Mouse (Mus musculus): Measurements from ENCODE around the gene Foxred2.

- no peak for TF ChIP-seq ZC3H11A (IDR thresholded peaks at IDR 0.05; ENCODE audit: low read depth, low read length)
- TF ChIP-seq POLR2A (IDR thresholded peaks at IDR 0.05; ENCODE audit: control insufficient read depth in 1 of 2, insufficient read depth in 1 of 2, low read depth in 1 of 2, low read length in 2 of 2, poor library complexity in 1 of 2), result no peak
- no peak for TF ChIP-seq EP300 (IDR thresholded peaks at IDR 0.05; ENCODE audit: low read depth in 1 of 2, low read length in 2 of 2)
- TF ChIP-seq MAZ (IDR thresholded peaks at IDR 0.05; ENCODE audit: low read depth, low read length), result no peak
- TF ChIP-seq CTCF (IDR thresholded peaks at IDR 0.05 in 2 of 3, conservative IDR thresholded peaks at IDR 0.05 in 1 of 3; ENCODE audit: control insufficient read depth in 1 of 3, insufficient read depth in 1 of 3, low read depth in 2 of 3, low read length in 3 of 3, poor library complexity in 1 of 3, severe bottlenecking in 1 of 3), result no peak
- TF ChIP-seq USF1 (IDR thresholded peaks at IDR 0.05; ENCODE audit: low read depth, low read length), result no peak
Measured at GRCm38 (mm10) chr15:77907646-77908518, 48.6 kb downstream of the Foxred2 start.
